Mouse (Mus musculus): ENCODE measurements around the gene Baiap3.
"Not testable (repeated sequence)": the region's sequence is repeated elsewhere in the genome, so short reads cannot be mapped to it uniquely, and the experiment has no call there.

DNA sequence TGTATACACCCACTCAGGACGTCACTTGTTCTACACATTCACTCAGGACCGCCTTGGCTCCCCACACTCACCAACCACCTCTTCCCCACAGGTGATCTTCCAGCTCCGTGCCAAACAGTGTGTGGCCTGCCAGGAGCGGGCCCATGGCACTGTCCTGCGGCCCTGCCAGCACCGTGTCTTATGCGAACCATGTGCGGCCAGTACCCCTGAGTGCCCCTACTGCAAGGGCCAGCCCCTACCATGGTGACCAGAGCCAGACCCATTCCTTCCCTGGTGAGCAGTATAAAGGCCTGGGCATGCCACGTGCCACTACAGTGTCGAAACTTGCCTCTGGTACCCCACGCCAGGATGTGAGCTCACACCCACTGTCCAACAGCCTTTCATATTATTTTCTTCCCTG lies 24.5 kb downstream of the Baiap3 start:
- not testable (repeated sequence) for TF ChIP-seq CTCF, POLR2A (IDR thresholded peaks at IDR 0.05; ENCODE audit: insufficient read depth, low read depth, low read length)
